Mouse (Mus musculus) myocyte (in vitro differentiated cells): ENCODE measurements at regions not wholly inside any gene's neighbourhood (a gene's known extent, or its start where the extent isn't known, plus 50 kb on each side); places are given as distances from the start of the nearest gene placed in this dataset.

Experiments used
- MAX ChIP-seq: IDR thresholded peaks from one replicate; pipeline ENCODE4 v1.6.1; 2011; ENCODE audit warnings: low read depth, mild to moderate bottlenecking, control low read depth
- MYOD1 ChIP-seq, 3 experiments: IDR thresholded peaks; one replicate each; pipeline ENCODE4 v1.6.1; 2011; ENCODE audit warnings: control low read depth in 2 of 3, low read depth in 2 of 3, mild to moderate bottlenecking in 2 of 3, moderate library complexity in 1 of 3; ENCODE audit not compliant: insufficient read length in 2 of 3, control insufficient read depth in 1 of 3
- POLR2A ChIP-seq: IDR thresholded peaks from one replicate; pipeline ENCODE4 v1.6.1; 2011; ENCODE audit warnings: low read depth, mild to moderate bottlenecking, control low read depth, moderate library complexity; ENCODE audit not compliant: insufficient read length
- POLR2AphosphoS2 ChIP-seq: IDR thresholded peaks from one replicate; pipeline ENCODE4 v1.6.1; 2011; ENCODE audit warnings: low read depth, control low read depth; ENCODE audit not compliant: insufficient read length
- REST ChIP-seq: IDR thresholded peaks from one replicate; pipeline ENCODE4 v1.6.1; 2011; ENCODE audit warnings: mild to moderate bottlenecking, control low read depth, moderate library complexity; ENCODE audit not compliant: insufficient read depth, insufficient read length
- TCF12 ChIP-seq: IDR thresholded peaks from one replicate; pipeline ENCODE4 v1.6.1; 2011; ENCODE audit warnings: mild to moderate bottlenecking, control low read depth; ENCODE audit not compliant: poor library complexity, insufficient read depth, severe bottlenecking
- TCF3 ChIP-seq: IDR thresholded peaks from one replicate; pipeline ENCODE4 v1.6.1; 2011; ENCODE audit warnings: low read depth, control low read depth; ENCODE audit not compliant: insufficient read length
- USF1 ChIP-seq: IDR thresholded peaks from one replicate; pipeline ENCODE4 v1.6.1; 2011; ENCODE audit warnings: low read depth, mild to moderate bottlenecking, control low read depth, moderate library complexity

GRCm38 (mm10) chr13:71657898-71658297, 305.6 kb downstream of the Irx1 start:
- TF ChIP-seq USF1 (no peak), POLR2A (no peak), TCF12 (no peak), TCF3 (no peak), POLR2AphosphoS2 (no peak), MAX (no peak), REST (no peak), MYOD1 (IDR thresholded peaks at IDR 0.05; ENCODE audit: control insufficient read depth in 1 of 3, insufficient read length in 2 of 3, low read depth in 2 of 3) (no peak)
